Mouse (Mus musculus) heart, adult 2 months (tissue): ENCODE data around the gene Shmt2.

Experiments
- CTCF ChIP-seq: fragments of 200-600 bp; IDR thresholded peaks from 2 replicates; pipeline ENCODE4 v1.8.1; 2022; ENCODE audit warnings: antibody characterized with exemption, mild to moderate bottlenecking, moderate library complexity
- EP300 ChIP-seq: fragments of 200-500 bp; IDR thresholded peaks from 2 replicates; pipeline ENCODE4 v1.6.1; 2011; ENCODE audit warnings: low read depth, low read length, control low read depth; ENCODE audit not compliant: insufficient read depth
- POLR2A ChIP-seq: fragments of 200-500 bp; IDR thresholded peaks from 2 replicates; pipeline ENCODE4 v1.6.1; 2011; ENCODE audit warnings: mild to moderate bottlenecking, low read depth, low read length, control low read depth; ENCODE audit not compliant: insufficient read depth

GRCm38 (mm10) chr10:127492118-127492517 is 30.1 kb downstream of the Shmt2 start:
- TF ChIP-seq CTCF (no peak), EP300 (no peak), POLR2A (no peak)
